Mouse (Mus musculus) liver, embryonic 14.5 days (tissue): Measurements from ENCODE around the gene Cda. TPM values are rescaled to one million over a fixed set of nuclear protein-coding genes. Genes with fewer than 3 reads are reported as not detected.

ENCODE experiments used
- ATAC-seq: fragments of 200-750 bp; cut with Nextera tagmentation; 2 replicates; pipeline ENCODE4 v1.8.0; 2017; ENCODE audit warnings: moderate number of reproducible peaks, mild to moderate bottlenecking, moderate library complexity; ENCODE audit not compliant: insufficient read depth
- DNase-seq, 3 experiments: peaks; one replicate each; pipeline ENCODE4 v3.0.0-alpha.2; 2012 to 2013; ENCODE audit warnings: low read depth in 3 of 3, low spot score in 3 of 3
- H3K27ac ChIP-seq: fragments of 300-500 bp; sonication (generic); 2 replicates; pipeline ENCODE4 v1.5.1; 2014; ENCODE audit warnings: moderate library complexity, mild to moderate bottlenecking, control low read depth, inconsistent platforms
- H3K27me3 ChIP-seq: fragments of 300-500 bp; sonication (generic); 2 replicates; pipeline ENCODE4 v1.6.1; 2014; ENCODE audit warnings: mild to moderate bottlenecking, low read length, moderate library complexity; ENCODE audit not compliant: control insufficient read depth, insufficient read depth
- H3K36me3 ChIP-seq: fragments of 300-500 bp; sonication (generic); replicated peaks from 2 replicates; pipeline ENCODE4 v1.6.1; 2014; ENCODE audit warnings: low read depth; ENCODE audit not compliant: control insufficient read depth, insufficient read depth
- H3K4me1 ChIP-seq, 2 experiments: fragments of 200-500 bp in 1 of 2; fragments of 300-500 bp in 1 of 2; sonication (generic) in 1 of 2; replicated peaks; 2 replicates each; pipeline ENCODE4 v1.6.1; 2012 to 2014; ENCODE audit warnings: antibody characterized with exemption in 1 of 2, inconsistent platforms in 1 of 2, low read length in 1 of 2; ENCODE audit not compliant: control insufficient read depth in 2 of 2, insufficient read depth in 2 of 2
- H3K4me2 ChIP-seq: fragments of 300-500 bp; sonication (generic); 2 replicates; pipeline ENCODE4 v1.6.1; 2014; ENCODE audit warnings: low read depth, mild to moderate bottlenecking, control low read depth, moderate library complexity
- H3K4me3 ChIP-seq, 2 experiments: fragments of 200-500 bp in 1 of 2; fragments of 300-500 bp in 1 of 2; sonication (generic) in 1 of 2; 2 replicates each; pipeline ENCODE4 v1.5.1; 2012 to 2014; ENCODE audit warnings: low read depth in 2 of 2, low read length in 2 of 2, mild to moderate bottlenecking in 2 of 2, control low read depth in 1 of 2, inconsistent platforms in 1 of 2, moderate library complexity in 1 of 2; ENCODE audit not compliant: insufficient read depth in 1 of 2
- H3K9ac ChIP-seq: fragments of 300-500 bp; sonication (generic); replicated peaks from 2 replicates; pipeline ENCODE4 v1.6.1; 2014; ENCODE audit warnings: mild to moderate bottlenecking, control low read depth, moderate library complexity
- H3K9me3 ChIP-seq: fragments of 300-500 bp; sonication (generic); 2 replicates; pipeline ENCODE4 v1.6.1; 2016; ENCODE audit warnings: low read length, mixed read lengths; ENCODE audit not compliant: control insufficient read depth
- CTCF ChIP-seq: IDR thresholded peaks from 2 replicates; pipeline ENCODE4 v1.5.1; 2016; ENCODE audit warnings: antibody characterized with exemption, low read depth, control low read depth
- EP300 ChIP-seq: IDR thresholded peaks from 2 replicates; pipeline ENCODE4 v1.6.1; 2016; ENCODE audit warnings: antibody characterized with exemption, low read depth
- WGBS: fragments of 180-500 bp; shearing (Covaris S2); extraction: QIAGEN DNeasy Blood & Tissue Kit; methylation state at CpG from one replicate; pipeline ENCODE4 v1.1.7; 2014; ENCODE audit not compliant: insufficient replicate concordance; 5-methylcytosine and 5-hydroxymethylcytosine counted together
- microRNA-seq: library from miRNA; unstranded; fragments of <30 nt; microRNA quantifications from one replicate; pipeline ENCODE4, GENCODE M21; 2016
- polyA plus RNA-seq, 2 experiments: library from polyadenylated mRNA; depleted of rRNA in 1 of 2; stranded (reverse) in 1 of 2; unstranded in 1 of 2; fragments of >200 nt; fragmentation: Nextera tagmentation in 1 of 2; extraction: Ambion mirVana in 1 of 2; gene quantifications; 2 replicates each; pipeline versions ENCODE4 v1.2.1 to v1.2.3; 2012 to 2014

Gene Cda
- polyA plus RNA-seq, 2 experiments, result 2.6 to 3.7 TPM

- ATAC-seq (no peak), DNase-seq (no peak)
- H3K27ac ChIP-seq, result no peak overlapping the region
- no peaks in the 10 kb centered on the region for H3K27me3 ChIP-seq
- no peak overlapping the region for H3K4me2 ChIP-seq
- no peak for TF ChIP-seq EP300
- TF ChIP-seq CTCF, result no peak
- no peak overlapping the region for H3K4me3 ChIP-seq
- no peaks in the 10 kb centered on the region for H3K36me3 ChIP-seq
- H3K9ac ChIP-seq, result no peak overlapping the region
- WGBS, result 64% methylated on average over 18 of the region's 18 CpGs
- no peaks in the 10 kb centered on the region for H3K4me1 ChIP-seq
- no peaks in the 10 kb centered on the region for H3K9me3 ChIP-seq
Observed at GRCm38 (mm10) chr4:138293261-138293948, 74.4 kb downstream of the Cda start.

- ATAC-seq (no peak), DNase-seq (no peak)
- H3K27me3 ChIP-seq, result no peaks in the 10 kb centered on the region
- no peak overlapping the region for H3K4me3 ChIP-seq
- no peak overlapping the region for H3K4me2 ChIP-seq
- 78% methylated on average over 13 of the region's 13 CpGs for WGBS
- no peaks in the 10 kb centered on the region for H3K9me3 ChIP-seq
- TF ChIP-seq EP300 (no peak), CTCF (no peak)
- H3K4me1 ChIP-seq, result no peaks in the 10 kb centered on the region
- H3K9ac ChIP-seq, result no peak overlapping the region
- H3K27ac ChIP-seq, result no peak overlapping the region
- no peaks in the 10 kb centered on the region for H3K36me3 ChIP-seq
Observed at GRCm38 (mm10) chr4:138292028-138292427, 75.8 kb downstream of the Cda start.

- no peak for TF ChIP-seq EP300
- no peak for TF ChIP-seq CTCF
- Histone ChIP-seq H3K36me3 (no peaks in the 10 kb centered on the region), H3K9ac (no peak overlapping the region), H3K27me3 (no peaks in the 10 kb centered on the region), H3K4me2 (no peak overlapping the region), H3K4me1 (no peaks in the 10 kb centered on the region), H3K9me3 (no peaks in the 10 kb centered on the region), H3K27ac (no peak overlapping the region), H3K4me3 (no peak overlapping the region)
- ATAC-seq (no peak), DNase-seq (no peak)
- 68% methylated on average over 7 of the region's 7 CpGs for WGBS
Observed at GRCm38 (mm10) chr4:138288691-138289090, 79.1 kb downstream of the Cda start.

Small RNAs within 50 kb of the gene (microRNA-seq; reads per million reads assigned to microRNA genes)
- gene Gm27646 (not detected), gene Mir7019 (not detected)

Other genes starting within 250 kb of the Cda start
- 25.2 and 34.7 TPM in 2 replicates for gene Hp1bp3, start 151.7 kb downstream of the Cda start, polyA plus RNA-seq (2012; rRNA removed)
- 36.1 and 41.9 TPM in 2 replicates for gene Hp1bp3, start 151.7 kb downstream of the Cda start, polyA plus RNA-seq (2014; fragmentation: Nextera tagmentation; extraction: Ambion mirVana)
- 0.68 and 1.2 TPM in 2 replicates for gene Sh2d5, start 117.6 kb downstream of the Cda start, polyA plus RNA-seq (2012; rRNA removed)
- gene Sh2d5, start 117.6 kb downstream of the Cda start, polyA plus RNA-seq (2014; fragmentation: Nextera tagmentation; extraction: Ambion mirVana), result 0.27 and 0.47 TPM in 2 replicates
- gene Kif17, start 117.6 kb downstream of the Cda start, polyA plus RNA-seq (2012; rRNA removed), result 0.12 and 0.19 TPM in 2 replicates
- gene Kif17, start 117.6 kb downstream of the Cda start, polyA plus RNA-seq (2014; fragmentation: Nextera tagmentation; extraction: Ambion mirVana), result 0.06 and 0.18 TPM in 2 replicates
- gene Ddost, start 63.3 kb downstream of the Cda start, polyA plus RNA-seq (2012; rRNA removed), result 83.1 and 91.7 TPM in 2 replicates
- gene Ddost, start 63.3 kb downstream of the Cda start, polyA plus RNA-seq (2014; fragmentation: Nextera tagmentation; extraction: Ambion mirVana), result 135 and 141 TPM in 2 replicates
- gene Pink1, start 41.7 kb downstream of the Cda start, polyA plus RNA-seq (2012; rRNA removed), result 13.2 and 14.3 TPM in 2 replicates
- 15.7 and 19.2 TPM in 2 replicates for gene Pink1, start 41.7 kb downstream of the Cda start, polyA plus RNA-seq (2014; fragmentation: Nextera tagmentation; extraction: Ambion mirVana)
- not detected in 2 replicates for gene Fam43b, start 28.5 kb upstream of the Cda start, polyA plus RNA-seq (2012; rRNA removed)
- gene Fam43b, start 28.5 kb upstream of the Cda start, polyA plus RNA-seq (2014; fragmentation: Nextera tagmentation; extraction: Ambion mirVana), result not detected in 2 replicates
- 3.8 and 4.3 TPM in 2 replicates for gene Mul1, start 66.7 kb upstream of the Cda start, polyA plus RNA-seq (2012; rRNA removed)
- gene Mul1, start 66.7 kb upstream of the Cda start, polyA plus RNA-seq (2014; fragmentation: Nextera tagmentation; extraction: Ambion mirVana), result 7.7 and 8.7 TPM in 2 replicates
- gene Camk2n1, start 86.3 kb upstream of the Cda start, polyA plus RNA-seq (2012; rRNA removed), result 2.3 and 2.6 TPM in 2 replicates
- gene Camk2n1, start 86.3 kb upstream of the Cda start, polyA plus RNA-seq (2014; fragmentation: Nextera tagmentation; extraction: Ambion mirVana), result 1.1 TPM in 2 replicates